Mouse (Mus musculus) midbrain, embryonic 16.5 days (tissue): ENCODE measurements around the gene Gnat2. TPM values are rescaled to one million over a fixed set of nuclear protein-coding genes. Genes with fewer than 3 reads are reported as not detected.
A peak's percentile ranks its signal among the peaks of the same experiment; 100 is the strongest.

Source experiments
- ATAC-seq: fragments of 200-750 bp; cut with Nextera tagmentation; 2 replicates; pipeline ENCODE4 v1.8.0; 2017; ENCODE audit warnings: moderate TSS enrichment
- H3K27ac ChIP-seq: fragments of 300-500 bp; sonication (generic); 2 replicates; pipeline ENCODE4 v1.5.1; 2014; ENCODE audit warnings: mild to moderate bottlenecking, low read length, mixed read lengths
- H3K27me3 ChIP-seq: fragments of 300-500 bp; sonication (generic); 2 replicates; pipeline ENCODE4 v1.6.1; 2014; ENCODE audit warnings: low read depth, low read length, mixed read lengths; ENCODE audit not compliant: control insufficient read depth, insufficient read depth
- H3K36me3 ChIP-seq: fragments of 300-500 bp; sonication (generic); 2 replicates; pipeline ENCODE4 v1.6.1; 2014; ENCODE audit warnings: mild to moderate bottlenecking, low read length, moderate library complexity, mixed read lengths; ENCODE audit not compliant: control insufficient read depth, insufficient read depth
- H3K4me1 ChIP-seq: fragments of 300-500 bp; sonication (generic); 2 replicates; pipeline ENCODE4 v1.6.1; 2014; ENCODE audit warnings: mild to moderate bottlenecking, low read length, mixed read lengths; ENCODE audit not compliant: control insufficient read depth, insufficient read depth
- H3K4me2 ChIP-seq: fragments of 300-500 bp; sonication (generic); 2 replicates; pipeline ENCODE4 v1.6.1; 2014; ENCODE audit warnings: mild to moderate bottlenecking, low read length, mixed read lengths
- H3K4me3 ChIP-seq: fragments of 300-500 bp; sonication (generic); 2 replicates; pipeline ENCODE4 v1.5.1; 2014; ENCODE audit warnings: low read depth, mild to moderate bottlenecking, low read length, moderate library complexity, mixed read lengths
- H3K9ac ChIP-seq: fragments of 300-500 bp; sonication (generic); 2 replicates; pipeline ENCODE4 v1.6.1; 2014; ENCODE audit warnings: low read depth, low read length, mixed read lengths
- H3K9me3 ChIP-seq: fragments of 300-500 bp; sonication (generic); replicated peaks from 2 replicates; pipeline ENCODE4 v1.6.1; 2014; ENCODE audit warnings: mild to moderate bottlenecking, low read length, mixed read lengths; ENCODE audit not compliant: control insufficient read depth, poor library complexity, severe bottlenecking
- WGBS: fragments of 180-500 bp; shearing (Covaris S2); extraction: QIAGEN DNeasy Blood & Tissue Kit; methylation state at CpG from one replicate; pipeline ENCODE4 v1.1.7; 2014; 5-methylcytosine and 5-hydroxymethylcytosine counted together
- polyA plus RNA-seq: library from polyadenylated mRNA; unstranded; fragments of >200 nt; fragmentation: Nextera tagmentation; extraction: Ambion mirVana; gene quantifications from 2 replicates; pipeline ENCODE4 v1.2.1, GENCODE M21; 2015

Gene Gnat2
- polyA plus RNA-seq, 1 experiment from 2014 or later, result 0.15 TPM

DNA sequence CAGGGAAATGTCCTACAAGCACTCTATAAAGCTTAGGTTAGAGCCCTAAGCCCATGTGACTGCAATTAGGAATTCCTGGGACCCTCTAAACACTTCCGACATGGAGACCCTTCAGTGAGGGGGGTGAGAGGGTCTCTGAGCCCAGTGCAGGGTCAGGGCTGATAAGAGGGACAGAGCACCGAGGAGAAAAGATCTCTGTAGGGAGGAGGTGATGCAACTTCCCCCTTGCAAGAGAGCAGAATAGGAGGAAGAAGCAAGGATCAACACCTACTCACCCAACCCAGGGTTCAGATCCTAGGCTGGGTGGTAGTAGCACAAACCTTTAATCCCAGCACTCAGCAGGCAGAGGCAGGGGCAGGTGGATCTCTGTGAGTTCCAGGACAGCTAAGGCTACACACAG lies 9.4 kb upstream of the Gnat2 start:
- Histone ChIP-seq H3K27me3 (no peaks in the 10 kb centered on the region), H3K9ac (no peak overlapping the region), H3K4me1 (peaks cover 31% of the 10 kb centered on the region), H3K27ac (no peak overlapping the region), H3K4me3 (no peak overlapping the region), H3K9me3 (no peaks in the 10 kb centered on the region), H3K4me2 (no peak overlapping the region), H3K36me3 (peaks cover 10% of the 10 kb centered on the region; the same call in 1 of the 2 replicates)
- WGBS, result 52% methylated on average over 2 of the region's 2 CpGs
- no peak for ATAC-seq

DNA sequence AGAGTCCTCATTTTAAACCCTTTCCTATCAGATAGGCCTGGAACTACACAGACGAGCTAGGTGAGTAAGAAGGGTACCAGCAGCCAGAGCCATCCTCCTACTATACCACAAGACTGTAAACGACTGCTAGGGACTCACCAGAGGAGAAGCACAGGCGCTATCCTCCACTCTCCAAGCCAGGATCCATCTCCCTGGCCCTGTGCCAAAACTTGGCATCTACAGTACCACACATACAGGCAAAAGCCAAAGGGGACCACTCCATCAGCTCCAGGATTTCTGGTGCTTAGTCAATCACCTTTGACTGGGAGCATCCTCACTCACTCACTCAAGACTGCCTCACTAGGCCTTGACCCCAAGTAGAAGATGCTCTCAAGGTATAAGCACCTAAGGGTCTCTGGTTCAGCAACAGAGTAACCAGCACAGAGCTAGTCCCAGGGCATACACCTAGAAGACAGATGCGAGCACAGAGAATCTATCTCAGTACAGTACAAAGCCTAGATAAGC lies 8.6 kb upstream of the Gnat2 start:
- Histone ChIP-seq H3K4me3 (0 out of 2 replicates have a peak overlapping the region, but pooled peaks have one; percentile 67), H3K9me3 (no peaks in the 10 kb centered on the region), H3K36me3 (peaks cover 4% of the 10 kb centered on the region; the same call in 1 of the 2 replicates), H3K27me3 (no peaks in the 10 kb centered on the region), H3K4me1 (peaks cover 31% of the 10 kb centered on the region), H3K27ac (no peak overlapping the region), H3K4me2 (peak overlapping the region; percentile 94), H3K9ac (peak overlapping the region; percentile 76; the same call in 1 of the 2 replicates)
- ATAC-seq, result no peak
- 73% methylated on average over 4 of the region's 4 CpGs for WGBS

DNA sequence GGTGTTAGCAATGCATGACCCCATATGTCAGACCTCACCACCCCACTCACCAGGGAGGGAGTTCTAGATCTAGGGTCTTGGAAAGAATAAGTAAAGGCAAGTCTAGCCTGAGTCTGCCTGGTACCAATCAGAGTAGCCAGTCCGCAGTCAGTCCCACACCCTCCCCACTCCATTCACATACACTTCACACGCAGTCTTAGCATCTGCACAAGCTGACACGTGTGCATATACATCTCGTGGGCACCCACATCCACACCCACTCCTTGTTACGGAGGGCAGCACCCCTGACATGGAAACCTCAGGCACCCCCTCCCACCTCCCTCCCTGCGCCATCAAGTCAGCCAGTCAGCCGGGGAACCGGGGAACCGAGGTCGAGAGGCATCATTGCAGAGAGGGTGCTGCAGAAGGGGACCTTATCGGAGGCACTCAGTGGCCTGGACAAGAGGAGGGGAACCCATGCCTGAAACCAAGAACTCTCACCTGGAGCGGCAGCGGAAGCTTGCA lies 7.8 kb upstream of the Gnat2 start:
- H3K9ac ChIP-seq, result peak overlapping the region; percentile 76

DNA sequence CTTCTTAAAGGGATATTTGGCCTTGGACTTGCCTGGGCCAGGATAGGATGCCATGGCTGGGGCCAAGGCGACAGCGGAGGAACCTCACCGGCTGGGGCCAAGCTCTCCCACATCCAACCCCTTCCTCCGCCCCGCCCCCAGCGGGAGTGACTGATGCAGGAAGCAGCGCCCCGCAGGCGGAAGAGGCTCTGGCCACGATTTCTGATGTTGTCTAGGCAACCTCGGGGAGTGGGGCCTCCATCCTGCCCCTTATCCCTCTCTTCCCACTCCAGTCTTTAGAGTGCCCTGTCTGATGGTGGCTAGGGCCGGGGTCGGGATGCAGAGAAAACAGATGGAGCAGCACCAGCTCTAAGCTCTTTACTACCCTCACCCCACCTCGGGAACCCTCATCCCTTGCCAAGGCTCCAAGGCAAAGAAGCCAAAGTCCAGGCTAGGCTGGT lies 7.3 kb upstream of the Gnat2 start:
- Histone ChIP-seq H3K4me1 (peaks cover 31% of the 10 kb centered on the region), H3K9me3 (no peaks in the 10 kb centered on the region), H3K36me3 (no peaks in the 10 kb centered on the region), H3K27me3 (no peaks in the 10 kb centered on the region), H3K27ac (peak overlapping the region; percentile 75), H3K4me2 (peak overlapping the region; percentile 94), H3K9ac (peak overlapping the region; percentile 76), H3K4me3 (peak overlapping the region; percentile 67)
- peak; percentile 89 for ATAC-seq
- WGBS, result under 1% methylated on average over 14 of the region's 14 CpGs

More for the DNA sequence above, 7.8 kb upstream of the Gnat2 start:
- H3K27me3 ChIP-seq, result no peaks in the 10 kb centered on the region
- peak overlapping the region; percentile 67 for H3K4me3 ChIP-seq
- peaks cover 31% of the 10 kb centered on the region for H3K4me1 ChIP-seq
- peaks cover under 1% of the 10 kb centered on the region; the same call in 1 of the 2 replicates for H3K36me3 ChIP-seq
- H3K9me3 ChIP-seq, result no peaks in the 10 kb centered on the region
- peak; percentile 61 for ATAC-seq
- peak overlapping the region; percentile 75 for H3K27ac ChIP-seq
- WGBS, result 9% methylated on average over 13 of the region's 13 CpGs
- H3K4me2 ChIP-seq, result peak overlapping the region; percentile 94

DNA sequence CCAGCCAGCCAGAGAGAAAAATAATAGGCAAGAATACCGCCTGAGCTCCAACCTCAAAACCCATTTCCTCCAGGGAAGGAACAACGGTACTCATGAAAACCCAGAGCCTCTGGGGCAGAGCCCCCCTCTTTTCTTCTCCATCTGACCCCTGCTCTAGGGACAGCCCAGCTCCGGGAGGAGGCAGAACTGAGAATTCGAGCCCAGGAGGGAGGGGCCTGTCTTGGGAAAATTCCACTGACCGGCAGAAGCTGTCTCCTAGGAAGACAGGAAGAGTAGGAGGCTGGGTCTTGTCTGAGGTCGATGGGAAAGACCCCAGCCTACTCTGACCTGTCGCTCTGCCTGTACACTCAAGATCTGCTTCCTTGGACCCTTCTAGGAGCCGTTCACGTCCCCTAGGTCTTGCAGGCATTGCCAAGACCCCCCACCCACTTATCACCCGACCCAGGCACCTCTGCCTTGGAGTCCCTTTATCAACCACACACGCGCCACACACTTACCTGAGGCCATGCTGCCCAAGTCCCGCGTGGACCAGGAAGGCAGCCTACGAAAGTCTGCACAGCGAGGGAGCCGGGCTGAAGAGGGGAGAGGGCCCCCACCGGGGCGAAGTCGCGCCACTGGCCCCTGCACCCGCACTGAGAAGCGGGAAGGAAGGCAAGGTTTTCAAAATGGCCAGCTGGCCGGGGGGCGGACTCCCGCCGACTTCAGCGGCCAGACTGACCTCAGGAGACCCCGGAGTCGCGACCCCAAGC lies 6.7 kb upstream of the Gnat2 start:
- Histone ChIP-seq H3K27me3 (no peaks in the 10 kb centered on the region), H3K36me3 (no peaks in the 10 kb centered on the region), H3K4me1 (peaks cover 31% of the 10 kb centered on the region)

DNA sequence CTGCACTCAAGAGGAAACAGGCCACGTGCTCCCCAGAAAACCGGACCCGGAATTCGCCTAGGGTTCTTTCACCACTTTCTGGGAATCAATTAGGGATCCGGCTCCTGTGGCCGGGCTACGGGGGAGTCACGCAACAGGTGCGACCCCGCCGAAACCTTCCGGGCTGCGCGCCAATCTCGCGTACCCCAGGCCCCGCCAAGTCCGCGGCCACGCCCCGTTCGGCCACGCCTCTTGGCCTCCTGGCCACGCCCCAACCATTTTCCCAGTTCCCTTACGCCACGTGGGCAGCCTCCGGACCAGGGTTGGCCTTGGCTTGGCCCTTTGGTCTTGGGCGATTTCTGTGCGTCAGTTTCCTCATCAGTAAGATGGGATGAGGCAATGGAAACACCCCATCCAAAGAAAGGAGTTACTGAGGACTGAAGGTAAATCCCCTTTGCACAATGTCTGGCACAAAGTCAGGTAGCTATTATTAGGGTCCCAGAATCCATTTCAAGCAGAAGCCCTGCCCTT lies 6.1 kb upstream of the Gnat2 start, which contains the start of gene Ampd2:
Gene Ampd2, minus strand, starts transcription at position 182 of the 510 bp plus-strand sequence.
- Histone ChIP-seq H3K4me1 (peaks cover 31% of the 10 kb centered on the region), H3K9me3 (no peaks in the 10 kb centered on the region), H3K9ac (peak within 1 kb of the TSS; percentile 76), H3K27me3 (no peaks in the 10 kb centered on the region), H3K27ac (peak within 1 kb of the TSS; percentile 75), H3K36me3 (no peaks in the 10 kb centered on the region), H3K4me3 (peak within 1 kb of the TSS; percentile 67), H3K4me2 (peak within 1 kb of the TSS; percentile 94)
- WGBS, result under 1% methylated on average over 29 of the region's 29 CpGs
- no peak for ATAC-seq

More for the DNA sequence above, 6.7 kb upstream of the Gnat2 start:
- Histone ChIP-seq H3K4me2 (peak overlapping the region; percentile 94), H3K4me3 (peak overlapping the region; percentile 67), H3K9me3 (no peaks in the 10 kb centered on the region), H3K9ac (peak overlapping the region; percentile 76), H3K27ac (peak overlapping the region; percentile 75)
- WGBS, result 0% methylated on average over 31 of the region's 31 CpGs
- ATAC-seq, result peak; percentile 53

DNA sequence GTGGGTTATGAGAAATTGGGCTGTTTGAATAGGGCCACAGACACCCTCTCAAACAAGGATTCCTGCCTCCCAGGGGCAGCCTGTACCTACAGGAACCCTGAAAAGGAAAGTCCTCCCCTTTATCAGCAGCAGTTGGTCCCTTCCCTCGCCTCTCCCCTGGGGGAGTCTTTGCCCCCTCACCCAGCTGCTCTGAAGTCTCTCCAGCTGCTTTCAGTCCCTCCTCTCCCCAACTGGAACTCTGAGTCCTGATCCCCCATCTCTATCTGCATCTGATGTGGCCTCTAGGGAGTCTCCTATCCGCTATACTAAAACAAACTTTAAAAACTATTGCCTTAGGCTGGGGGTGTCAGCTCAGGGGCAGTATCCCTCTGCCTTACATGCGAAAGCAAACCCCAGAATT lies 5.3 kb upstream of the Gnat2 start:
- H3K9ac ChIP-seq, result no peak overlapping the region
- peaks cover 26% of the 10 kb centered on the region for H3K4me1 ChIP-seq
- 90% methylated on average over 3 of the region's 3 CpGs for WGBS
- no peak overlapping the region for H3K4me3 ChIP-seq
- no peaks in the 10 kb centered on the region for H3K27me3 ChIP-seq
- H3K27ac ChIP-seq, result no peak overlapping the region
- ATAC-seq, result no peak
- no peak overlapping the region for H3K4me2 ChIP-seq
- H3K36me3 ChIP-seq, result no peaks in the 10 kb centered on the region
- H3K9me3 ChIP-seq, result no peaks in the 10 kb centered on the region

DNA sequence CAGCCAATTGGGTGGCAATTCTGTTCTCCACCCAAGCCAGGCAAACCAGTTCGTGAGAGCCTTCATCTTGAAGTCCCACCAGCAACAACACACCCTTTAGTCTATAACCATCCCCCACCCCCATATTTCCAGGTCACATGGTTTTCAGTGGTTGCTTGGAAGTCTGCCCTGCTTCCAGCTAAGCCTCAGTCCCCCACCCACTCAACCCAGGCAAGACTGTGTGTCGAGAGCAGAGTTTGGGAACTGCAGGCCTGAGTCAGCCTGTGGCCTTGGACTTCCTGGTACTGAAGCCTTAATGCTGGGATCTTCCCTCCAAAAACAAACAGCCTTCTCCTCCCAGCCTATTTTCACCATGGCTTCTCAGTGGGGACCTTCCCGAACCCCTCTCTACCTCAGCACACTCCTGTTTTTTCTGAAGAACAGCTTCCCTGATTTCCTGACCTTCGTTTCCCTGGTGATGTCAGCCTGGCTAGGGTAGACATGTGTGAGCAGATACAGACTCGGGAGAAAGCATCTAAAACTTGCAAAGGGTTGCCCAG lies 3.7 kb upstream of the Gnat2 start:
- Histone ChIP-seq H3K36me3 (no peaks in the 10 kb centered on the region), H3K27ac (no peak overlapping the region), H3K4me3 (no peak overlapping the region), H3K9me3 (no peaks in the 10 kb centered on the region), H3K4me2 (no peak overlapping the region), H3K4me1 (peaks cover 12% of the 10 kb centered on the region), H3K27me3 (no peaks in the 10 kb centered on the region), H3K9ac (no peak overlapping the region)
- WGBS, result 43% methylated on average over 5 of the region's 5 CpGs
- ATAC-seq, result no peak
